In the genomic region with DNA sequence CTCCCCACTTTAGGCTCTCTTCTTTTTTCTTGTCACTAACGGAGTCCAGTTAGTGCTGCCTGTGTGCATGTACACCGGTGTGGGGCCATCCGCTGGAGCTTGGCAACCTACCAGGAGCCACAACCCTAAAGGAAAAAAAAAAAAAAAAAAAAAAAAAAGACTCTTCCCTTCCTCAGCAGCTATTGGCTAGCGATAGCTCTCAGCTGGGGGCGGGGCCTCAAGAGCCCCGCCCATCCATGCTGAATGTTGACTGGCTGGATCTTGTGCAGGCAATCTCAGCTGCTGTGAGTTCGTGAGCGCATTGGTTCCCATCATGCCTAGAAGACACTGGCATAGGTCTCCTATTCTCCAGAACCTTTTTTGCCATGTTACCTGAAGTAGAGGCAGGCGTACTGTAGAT, we compare ENCODE assay signal across 13 mouse cellular contexts. TPM values are rescaled to one million over a fixed set of nuclear protein-coding genes. Genes with fewer than 3 reads are reported as not detected.
A peak's percentile ranks its signal among the peaks of the same experiment; 100 is the strongest.
DNase-seq lines count a peak whose midpoint lies in the region; ATAC-seq and TF ChIP-seq lines count a peak whose summit lies in the region.
"Had no signal": no experiment of that assay in that cellular context is flagged by ENCODE, and none has a peak within 500 bp of the region (broad histone marks: within the 10 kb centered on the region; RNA-seq: fewer than 3 reads in every experiment).

No protein-coding gene starts in this region.

- peak overlapping the region; percentile 16; the same call in 1 of the 2 replicates for H3K4me3 ChIP-seq in hindbrain, embryonic 10.5 days
- no peak overlapping the region for H3K4me3 ChIP-seq in hindbrain, embryonic 16.5 days (ENCODE audit: low read length)
- peak overlapping the region; percentile 66 for H3K4me3 ChIP-seq in E14TG2a.4 (replicated peaks; ENCODE audit: low read length)
- no peak overlapping the region for H3K4me3 ChIP-seq in intestine, embryonic 16.5 days (ENCODE audit: low read length)
- H3K4me3 ChIP-seq: embryonic facial prominence, embryonic 12.5 days; neural tube, embryonic 13.5 days had no signal

- no peak overlapping the region for H3K4me2 ChIP-seq in hindbrain, embryonic 16.5 days (ENCODE audit: low read length)
- peak overlapping the region; percentile 20; the same call in 1 of the 2 replicates for H3K4me2 ChIP-seq in intestine, embryonic 16.5 days (ENCODE audit: low read depth, low read length)
- H3K4me2 ChIP-seq: embryonic facial prominence, embryonic 12.5 days; neural tube, embryonic 13.5 days had no signal

- no peaks in the 10 kb centered on the region for H3K36me3 ChIP-seq in hindbrain, embryonic 10.5 days
- H3K36me3 ChIP-seq in hindbrain, embryonic 16.5 days (ENCODE audit: control insufficient read depth, insufficient read depth, low read length): no peaks in the 10 kb centered on the region
- H3K36me3 ChIP-seq in E14TG2a.4 (ENCODE audit: insufficient read depth, low read length): no peaks in the 10 kb centered on the region
- H3K36me3 ChIP-seq in intestine, embryonic 16.5 days (ENCODE audit: control insufficient read depth, insufficient read depth, low read length): no peaks in the 10 kb centered on the region
- H3K36me3 ChIP-seq: embryonic facial prominence, embryonic 12.5 days; neural tube, embryonic 13.5 days had no signal

- H3K27me3 ChIP-seq in hindbrain, embryonic 10.5 days (ENCODE audit: insufficient read depth, poor library complexity, severe bottlenecking): peaks cover 8% of the 10 kb centered on the region; the same call in 1 of the 2 replicates
- no peaks in the 10 kb centered on the region for H3K27me3 ChIP-seq in hindbrain, embryonic 16.5 days (replicated peaks; ENCODE audit: control insufficient read depth, insufficient read depth, low read length)
- peaks cover 6% of the 10 kb centered on the region; the same call in 1 of the 2 replicates for H3K27me3 ChIP-seq in E14TG2a.4 (ENCODE audit: insufficient read depth, low read length)
- H3K27me3 ChIP-seq in intestine, embryonic 16.5 days (replicated peaks; ENCODE audit: control insufficient read depth, insufficient read depth, low read length): no peaks in the 10 kb centered on the region
- H3K27me3 ChIP-seq: embryonic facial prominence, embryonic 12.5 days; neural tube, embryonic 13.5 days had no signal

- no peak overlapping the region for H3K27ac ChIP-seq in hindbrain, embryonic 10.5 days
- no peak overlapping the region for H3K27ac ChIP-seq in hindbrain, embryonic 16.5 days (ENCODE audit: low read depth, low read length)
- no peak overlapping the region for H3K27ac ChIP-seq in intestine, embryonic 16.5 days (ENCODE audit: low read length)
- H3K27ac ChIP-seq: embryonic facial prominence, embryonic 12.5 days; neural tube, embryonic 13.5 days had no signal

- no peaks in the 10 kb centered on the region for H3K9me3 ChIP-seq in hindbrain, embryonic 10.5 days
- H3K9me3 ChIP-seq in hindbrain, embryonic 16.5 days (ENCODE audit: control insufficient read depth, low read length): no peaks in the 10 kb centered on the region
- H3K9me3 ChIP-seq in E14TG2a.4 (ENCODE audit: low read length): no peaks in the 10 kb centered on the region
- H3K9me3 ChIP-seq in intestine, embryonic 16.5 days (ENCODE audit: control insufficient read depth, low read length): no peaks in the 10 kb centered on the region
- H3K9me3 ChIP-seq: embryonic facial prominence, embryonic 12.5 days; neural tube, embryonic 13.5 days had no signal

- no peak overlapping the region for H3K9ac ChIP-seq in hindbrain, embryonic 16.5 days (ENCODE audit: low read depth, low read length)
- no peak overlapping the region for H3K9ac ChIP-seq in intestine, embryonic 16.5 days (ENCODE audit: low read depth, low read length)
- H3K9ac ChIP-seq: embryonic facial prominence, embryonic 12.5 days; neural tube, embryonic 13.5 days had no signal

- H3K4me1 ChIP-seq in hindbrain, embryonic 10.5 days (replicated peaks): peaks cover 18% of the 10 kb centered on the region
- peaks cover 2% of the 10 kb centered on the region; the same call in 1 of the 2 replicates for H3K4me1 ChIP-seq in hindbrain, embryonic 16.5 days (ENCODE audit: control insufficient read depth, insufficient read depth, low read depth, low read length)
- peaks cover 38% of the 10 kb centered on the region for H3K4me1 ChIP-seq in E14TG2a.4 (replicated peaks; ENCODE audit: low read depth, low read length)
- no peaks in the 10 kb centered on the region for H3K4me1 ChIP-seq in intestine, embryonic 16.5 days (ENCODE audit: control insufficient read depth, insufficient read depth, low read length)
- H3K4me1 ChIP-seq: embryonic facial prominence, embryonic 12.5 days had no signal

- TF ChIP-seq CTCF in E14TG2a.4 (conservative IDR thresholded peaks at IDR 0.05; ENCODE audit: low read length): no peak

- ATAC-seq in hindbrain, embryonic 16.5 days: no peak
- ATAC-seq in intestine, embryonic 16.5 days: peak; percentile 61
- ATAC-seq: Patski had no signal

- 20% methylated on average over 9 of the region's 9 CpGs for WGBS in hindbrain, embryonic 10.5 days
- WGBS in hindbrain, embryonic 16.5 days: 23% methylated on average over 9 of the region's 9 CpGs
- 20% methylated on average over 9 of the region's 9 CpGs for WGBS in intestine, embryonic 16.5 days

- DNase-seq in hindbrain, embryonic 10.5 days (ENCODE audit: low spot score): no peak
- peak; percentile 90 for DNase-seq in A20 (ENCODE audit: low read depth, low spot score)
- no peak for DNase-seq in cerebellum, adult 11 months
- no peak for DNase-seq in frontal cortex, postnatal 14 days (ENCODE audit: low spot score in 2 of 2)
- no peak for DNase-seq in cerebellum, postnatal 4 days (ENCODE audit: low spot score in 2 of 2)
- DNase-seq: layer of hippocampus, postnatal 36 days had no signal

RNA-seq across cellular contexts. Expression of gene Gm1043, which starts 44.5 kb away (rescaled TPM):
- polyA plus RNA-seq in hindbrain, embryonic 10.5 days (2016; fragmentation: Nextera tagmentation; extraction: Ambion mirVana): 0.08 TPM in 1 of 2 replicates, not detected in the other
- 1.8 TPM in 2 replicates for polyA plus RNA-seq in hindbrain, embryonic 16.5 days (2015; fragmentation: Nextera tagmentation; extraction: Ambion mirVana)
- 0.04 and 0.06 TPM in 2 replicates for polyA plus RNA-seq in intestine, embryonic 16.5 days (2015; fragmentation: Nextera tagmentation; extraction: Ambion mirVana)
- polyA plus RNA-seq: embryonic facial prominence, embryonic 12.5 days; liver, embryonic 16.5 days; Patski had no signal

RNA-seq across cellular contexts. Expression of gene Wfs1, which starts 51.7 kb away (rescaled TPM):
- 8.4 and 9.2 TPM in 2 replicates for polyA plus RNA-seq in hindbrain, embryonic 10.5 days (2016; fragmentation: Nextera tagmentation; extraction: Ambion mirVana)
- 11.0 and 12.3 TPM in 2 replicates for polyA plus RNA-seq in hindbrain, embryonic 16.5 days (2015; fragmentation: Nextera tagmentation; extraction: Ambion mirVana)
- 15.9 and 18.0 TPM in 2 replicates for polyA plus RNA-seq in intestine, embryonic 16.5 days (2015; fragmentation: Nextera tagmentation; extraction: Ambion mirVana)

Comparison
In these comparisons a context has a peak if more than half of its experiments do, and no peak if none do; other contexts are left out.
1. H3K4me3 ChIP-seq: peak in hindbrain, embryonic 10.5 days (single experiment) and E14TG2a.4 (single experiment); none in hindbrain, embryonic 16.5 days (single experiment) and intestine, embryonic 16.5 days (single experiment).